Mouse (Mus musculus) midbrain, embryonic 11.5 days (tissue): ENCODE measurements around the gene Fahd2a. TPM values are rescaled to one million over a fixed set of nuclear protein-coding genes. Genes with fewer than 3 reads are reported as not detected.

Experiments
- ATAC-seq: fragments of 200-750 bp; cut with Nextera tagmentation; 2 replicates; pipeline ENCODE4 v1.8.0; 2017; ENCODE audit warnings: moderate TSS enrichment, moderate library complexity; ENCODE audit not compliant: low FRiP score
- DNase-seq: peaks from one replicate; pipeline ENCODE4 v3.0.0; 2015; ENCODE audit warnings: low spot score; ENCODE audit errors: missing footprints
- H3K27ac ChIP-seq: fragments of 300-500 bp; sonication (generic); 2 replicates; pipeline ENCODE4 v1.5.1; 2014; ENCODE audit warnings: low read depth, low read length
- H3K27me3 ChIP-seq: fragments of 300-500 bp; sonication (generic); 2 replicates; pipeline ENCODE4 v1.6.1; 2014; ENCODE audit warnings: mild to moderate bottlenecking, low read length, moderate library complexity, mixed read lengths; ENCODE audit not compliant: control insufficient read depth, insufficient read depth
- H3K36me3 ChIP-seq: fragments of 300-500 bp; sonication (generic); 2 replicates; pipeline ENCODE4 v1.6.1; 2014; ENCODE audit warnings: mild to moderate bottlenecking, low read length, moderate library complexity, mixed read lengths; ENCODE audit not compliant: control insufficient read depth, insufficient read depth
- H3K4me1 ChIP-seq: fragments of 300-500 bp; sonication (generic); 2 replicates; pipeline ENCODE4 v1.6.1; 2014; ENCODE audit warnings: low read length; ENCODE audit not compliant: control insufficient read depth, insufficient read depth
- H3K4me2 ChIP-seq: fragments of 300-500 bp; sonication (generic); 2 replicates; pipeline ENCODE4 v1.6.1; 2014; ENCODE audit warnings: mild to moderate bottlenecking, moderate library complexity
- H3K4me3 ChIP-seq: fragments of 300-500 bp; sonication (generic); 2 replicates; pipeline ENCODE4 v1.5.1; 2014; ENCODE audit warnings: low read depth, low read length
- H3K9ac ChIP-seq: fragments of 300-500 bp; sonication (generic); 2 replicates; pipeline ENCODE4 v1.6.1; 2014; ENCODE audit warnings: low read length
- H3K9me3 ChIP-seq: fragments of 300-500 bp; sonication (generic); 2 replicates; pipeline ENCODE4 v1.6.1; 2016; ENCODE audit warnings: low read length; ENCODE audit not compliant: control insufficient read depth
- WGBS: fragments of 180-500 bp; shearing (Covaris S2); extraction: QIAGEN DNeasy Blood & Tissue Kit; methylation state at CpG from one replicate; pipeline ENCODE4 v1.1.7; 2014; 5-methylcytosine and 5-hydroxymethylcytosine counted together
- polyA plus RNA-seq: library from polyadenylated mRNA; unstranded; fragments of >200 nt; fragmentation: Nextera tagmentation; extraction: Ambion mirVana; gene quantifications from 2 replicates; pipeline ENCODE4 v1.2.1, GENCODE M21; 2014

Fahd2a gene
- polyA plus RNA-seq, 1 experiment from 2014 or later, result 26.6 TPM

DNA sequence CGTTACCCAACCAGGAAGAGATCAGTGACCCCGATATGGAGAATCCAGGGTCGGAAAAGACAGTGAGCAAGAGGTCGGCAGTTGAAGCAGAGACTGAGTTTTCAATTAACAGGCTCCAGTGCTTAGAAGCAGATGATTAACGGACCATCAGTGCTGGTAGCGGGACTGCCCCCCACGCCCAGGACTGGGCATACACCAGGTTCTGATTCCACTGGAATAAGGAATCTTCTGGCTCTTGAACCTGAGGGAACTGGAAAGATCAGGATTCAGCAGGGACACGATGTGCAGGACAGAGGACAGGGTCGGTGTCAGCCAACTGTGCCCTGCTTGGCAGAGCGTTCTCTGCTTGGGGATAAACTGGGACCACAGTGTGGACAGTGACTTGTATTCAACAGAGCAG lies 28.6 kb downstream of the Fahd2a start:
- no peak overlapping the region for H3K9ac ChIP-seq
- H3K27me3 ChIP-seq, result no peaks in the 10 kb centered on the region
- no peaks in the 10 kb centered on the region for H3K9me3 ChIP-seq
- H3K4me2 ChIP-seq, result no peak overlapping the region
- H3K4me3 ChIP-seq, result no peak overlapping the region
- ATAC-seq (no peak), DNase-seq (no peak)
- no peaks in the 10 kb centered on the region for H3K4me1 ChIP-seq
- H3K27ac ChIP-seq, result no peak overlapping the region
- no peaks in the 10 kb centered on the region for H3K36me3 ChIP-seq
- 77% methylated on average over 10 of the region's 10 CpGs for WGBS

DNA sequence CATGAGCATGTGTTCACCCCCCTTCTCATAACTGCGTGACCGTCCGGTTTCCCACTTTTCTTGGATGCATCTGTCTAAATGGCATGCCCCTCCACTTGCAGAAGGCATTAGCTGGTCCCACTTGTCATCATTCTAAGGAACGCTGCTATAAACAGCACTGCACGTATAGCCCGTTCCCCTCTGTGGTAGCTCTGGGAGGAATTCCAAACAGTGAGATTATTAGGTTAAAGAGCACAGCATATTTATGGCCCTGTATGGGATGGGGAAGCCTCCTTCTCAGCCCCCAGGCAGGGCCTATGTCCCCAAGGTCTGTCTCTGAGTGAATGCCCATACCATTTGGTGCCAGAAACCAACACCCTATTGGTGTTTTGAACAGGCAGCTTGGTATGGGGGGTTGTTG lies 33.2 kb downstream of the Fahd2a start:
- DNase-seq, result no peak
- ATAC-seq, result no peak

DNA sequence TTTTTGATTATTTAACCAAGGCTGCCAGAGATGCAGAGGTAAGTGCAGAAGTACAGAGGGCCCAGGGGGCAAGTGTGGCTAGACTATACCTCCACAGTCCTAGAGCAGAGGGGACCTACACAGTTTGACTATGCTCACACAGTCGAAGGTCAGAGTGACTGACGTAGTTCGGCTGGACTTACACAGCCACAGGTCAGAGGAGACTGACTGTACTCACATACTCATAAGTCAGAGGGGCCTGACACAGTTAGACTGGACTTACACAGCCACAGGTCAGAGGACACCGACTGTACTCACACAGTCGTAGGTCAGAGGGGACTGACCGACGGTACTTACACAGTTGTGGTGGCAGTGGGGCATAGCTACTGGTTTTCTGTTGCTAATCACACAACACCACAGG lies 45.6 kb downstream of the Fahd2a start:
- DNase-seq (no peak), ATAC-seq (no peak)
- WGBS, result 87% methylated on average over 7 of the region's 7 CpGs
- no peaks in the 10 kb centered on the region for H3K36me3 ChIP-seq
- H3K9ac ChIP-seq, result no peak overlapping the region
- no peaks in the 10 kb centered on the region for H3K27me3 ChIP-seq
- H3K4me1 ChIP-seq, result no peaks in the 10 kb centered on the region
- no peak overlapping the region for H3K4me3 ChIP-seq
- H3K27ac ChIP-seq, result no peak overlapping the region
- H3K4me2 ChIP-seq, result no peak overlapping the region
- H3K9me3 ChIP-seq, result no peaks in the 10 kb centered on the region

More for the DNA sequence above, 33.2 kb downstream of the Fahd2a start:
- H3K27me3 ChIP-seq, result no peaks in the 10 kb centered on the region
- no peak overlapping the region for H3K27ac ChIP-seq
- no peak overlapping the region for H3K4me3 ChIP-seq
- no peak overlapping the region for H3K4me2 ChIP-seq
- WGBS, result 90% methylated on average over 6 of the region's 6 CpGs
- no peaks in the 10 kb centered on the region for H3K9me3 ChIP-seq
- H3K9ac ChIP-seq, result no peak overlapping the region
- H3K36me3 ChIP-seq, result no peaks in the 10 kb centered on the region
- no peaks in the 10 kb centered on the region for H3K4me1 ChIP-seq

DNA sequence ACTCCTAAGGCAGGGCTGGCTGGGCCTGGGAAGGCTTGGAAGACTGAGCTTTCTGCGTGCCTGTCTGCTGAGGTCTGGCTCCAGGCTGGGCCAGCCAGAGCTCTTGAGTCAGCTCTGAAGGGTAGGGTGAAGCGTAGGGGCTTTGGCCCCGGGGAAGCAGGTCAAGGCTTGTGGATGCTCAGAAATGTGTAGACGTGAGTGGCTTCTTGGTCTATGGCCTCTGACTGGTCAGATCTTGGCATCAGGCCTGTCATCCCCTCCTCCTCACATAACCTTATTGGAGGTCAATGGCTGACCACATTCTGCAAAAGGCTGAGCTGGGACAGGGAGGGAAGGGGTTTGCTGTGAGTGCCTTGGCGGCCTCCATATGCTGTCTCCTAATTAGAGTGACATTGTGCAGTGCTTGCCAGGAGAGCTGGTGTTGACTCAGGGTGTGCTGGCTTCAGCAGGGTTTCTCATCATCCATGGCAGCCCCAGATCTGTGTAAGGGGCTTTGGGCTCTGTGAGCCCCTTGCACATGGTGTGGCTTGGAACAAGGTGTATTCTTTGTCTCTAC lies 49.7 kb downstream of the Fahd2a start:
- Histone ChIP-seq H3K9me3 (no peaks in the 10 kb centered on the region), H3K4me3 (no peak overlapping the region), H3K9ac (no peak overlapping the region), H3K4me2 (no peak overlapping the region), H3K36me3 (no peaks in the 10 kb centered on the region), H3K27ac (no peak overlapping the region), H3K4me1 (no peaks in the 10 kb centered on the region), H3K27me3 (no peaks in the 10 kb centered on the region)
- DNase-seq (no peak), ATAC-seq (no peak)
- WGBS, result 90% methylated on average over 5 of the region's 5 CpGs

DNA sequence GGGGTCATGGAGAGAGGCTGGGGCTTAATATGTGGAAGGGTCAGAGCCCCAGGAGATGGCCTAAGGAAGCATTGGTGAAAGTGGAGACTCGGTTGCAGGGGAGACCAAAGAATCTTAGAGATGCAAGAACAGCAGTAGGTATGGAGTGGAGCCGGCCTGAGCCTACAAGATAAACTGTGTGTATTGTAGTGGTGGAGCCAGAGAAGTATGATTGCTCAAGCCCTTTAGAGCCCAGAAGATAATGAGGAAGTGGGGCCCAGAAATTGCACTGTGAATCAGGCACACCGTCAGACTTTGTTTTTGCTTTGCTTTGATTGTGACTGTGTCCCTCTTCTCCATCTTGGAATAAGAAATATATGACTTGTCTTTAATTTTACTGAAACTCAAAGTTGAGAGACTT lies 53.0 kb downstream of the Fahd2a start:
- no peak overlapping the region for H3K4me3 ChIP-seq
- H3K4me2 ChIP-seq, result no peak overlapping the region
- no peaks in the 10 kb centered on the region for H3K9me3 ChIP-seq
- DNase-seq (no peak), ATAC-seq (no peak)
- no peaks in the 10 kb centered on the region for H3K4me1 ChIP-seq
- H3K36me3 ChIP-seq, result no peaks in the 10 kb centered on the region
- 69% methylated on average over 3 of the region's 3 CpGs for WGBS
- H3K27ac ChIP-seq, result no peak overlapping the region
- no peak overlapping the region for H3K9ac ChIP-seq
- no peaks in the 10 kb centered on the region for H3K27me3 ChIP-seq

DNA sequence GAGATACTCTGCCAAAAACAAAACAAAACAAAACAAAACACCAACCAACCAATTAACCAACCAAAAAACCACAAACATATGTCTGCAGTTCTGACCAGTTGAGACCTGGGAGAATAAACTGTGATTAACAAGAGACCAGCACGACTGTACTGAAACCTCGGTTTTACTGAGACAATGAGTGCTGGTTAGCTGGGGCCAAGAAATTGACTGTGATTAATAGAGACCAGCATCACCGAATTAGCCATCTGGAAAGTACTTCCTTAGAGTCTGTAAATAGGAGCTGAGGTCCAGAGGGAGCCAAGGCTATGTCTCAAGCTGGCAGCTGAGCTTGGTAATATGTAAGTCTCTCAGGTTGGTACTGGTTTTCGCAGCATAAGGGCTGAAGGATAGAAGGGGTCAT lies 53.5 kb downstream of the Fahd2a start:
- H3K9ac ChIP-seq, result no peak overlapping the region
- no peak overlapping the region for H3K4me3 ChIP-seq
- WGBS, result 83% methylated on average over 4 of the region's 4 CpGs

DNA sequence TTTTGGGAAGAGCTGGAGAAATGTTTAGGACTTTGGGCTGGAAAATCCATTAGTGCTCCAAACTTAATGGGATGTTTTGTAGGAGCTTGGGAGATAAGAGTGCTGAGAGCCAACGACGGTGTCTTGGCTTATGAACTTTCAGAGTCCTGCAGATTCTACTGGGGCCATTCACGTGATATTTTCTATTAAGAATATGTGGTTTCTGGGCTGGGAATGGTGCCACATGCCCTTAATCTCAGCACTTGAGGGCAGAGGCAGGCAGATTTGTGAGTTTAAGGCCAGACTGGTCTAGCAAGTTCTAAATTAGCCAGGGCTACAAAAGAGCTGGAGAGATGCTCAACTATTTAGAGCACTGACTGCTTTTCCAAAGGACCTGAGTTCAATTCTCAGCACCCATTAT lies 54.0 kb downstream of the Fahd2a start:
- WGBS, result 92% methylated on average over 3 of the region's 3 CpGs
- H3K4me2 ChIP-seq, result no peak overlapping the region
- no peak overlapping the region for H3K9ac ChIP-seq
- ATAC-seq (no peak), DNase-seq (no peak)
- H3K4me3 ChIP-seq, result no peak overlapping the region
- no peaks in the 10 kb centered on the region for H3K4me1 ChIP-seq
- no peaks in the 10 kb centered on the region for H3K27me3 ChIP-seq
- no peak overlapping the region for H3K27ac ChIP-seq
- H3K36me3 ChIP-seq, result no peaks in the 10 kb centered on the region
- no peaks in the 10 kb centered on the region for H3K9me3 ChIP-seq

More for the DNA sequence above, 53.5 kb downstream of the Fahd2a start:
- Histone ChIP-seq H3K27ac (no peak overlapping the region), H3K36me3 (no peaks in the 10 kb centered on the region), H3K4me2 (no peak overlapping the region), H3K9me3 (no peaks in the 10 kb centered on the region), H3K4me1 (no peaks in the 10 kb centered on the region), H3K27me3 (no peaks in the 10 kb centered on the region)
- DNase-seq (no peak), ATAC-seq (no peak)

DNA sequence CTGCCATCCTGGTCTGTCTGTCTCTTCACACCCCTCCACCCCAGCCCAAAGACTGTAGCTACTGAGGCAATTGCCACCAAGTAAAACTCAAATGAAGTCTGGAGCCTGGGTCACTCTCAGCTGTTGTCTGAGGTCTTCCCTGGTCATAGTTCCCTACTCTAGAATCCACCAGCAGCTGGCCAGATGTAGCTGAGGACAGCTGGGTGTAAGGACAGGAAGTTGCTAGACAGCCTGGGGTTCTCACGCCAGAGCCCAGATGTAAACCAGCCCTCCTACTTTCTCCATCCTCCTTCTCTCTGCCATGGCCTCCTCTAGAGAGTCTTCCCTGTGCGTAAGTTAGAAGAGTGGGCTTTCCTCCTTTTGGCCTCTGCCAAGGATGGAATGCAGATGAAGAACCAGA lies 56.8 kb downstream of the Fahd2a start:
- Histone ChIP-seq H3K27me3 (no peaks in the 10 kb centered on the region), H3K9ac (no peak overlapping the region), H3K36me3 (no peaks in the 10 kb centered on the region), H3K4me3 (no peak overlapping the region), H3K4me2 (no peak overlapping the region), H3K27ac (no peak overlapping the region), H3K4me1 (no peaks in the 10 kb centered on the region), H3K9me3 (no peaks in the 10 kb centered on the region)
- DNase-seq (no peak), ATAC-seq (no peak)
- 84% methylated on average over 2 of the region's 2 CpGs for WGBS
